Mouse (Mus musculus): ENCODE data around the gene Ddx39.

Gene Ddx39

GRCm38 (mm10) chr8:83715031-83715690 lies at the start of gene Ddx39:
Gene Ddx39, plus strand, starts transcription at chr8:83715177.
- peak; percentile 96 for DNase-seq (ENCODE audit: low spot score)

GRCm38 (mm10) chr8:83665969-83666865 lies 48.8 kb upstream of the Ddx39 start, which contains the start of gene Ptger1:
Gene Ptger1, plus strand, starts transcription at chr8:83666678.
- DNase-seq (ENCODE audit: low spot score) = peak; percentile 47

- DNase-seq (ENCODE audit: low spot score) = no peak
Observed at GRCm38 (mm10) chr8:83666866-83667234, 48.1 kb upstream of the Ddx39 start.

- no peak for DNase-seq (ENCODE audit: low spot score)
Observed at GRCm38 (mm10) chr8:83667526-83667925, 47.5 kb upstream of the Ddx39 start.

GRCm38 (mm10) chr8:83668010-83668916 lies 46.7 kb upstream of the Ddx39 start:
- DNase-seq (ENCODE audit: low spot score) = peak; percentile 23

DNA sequence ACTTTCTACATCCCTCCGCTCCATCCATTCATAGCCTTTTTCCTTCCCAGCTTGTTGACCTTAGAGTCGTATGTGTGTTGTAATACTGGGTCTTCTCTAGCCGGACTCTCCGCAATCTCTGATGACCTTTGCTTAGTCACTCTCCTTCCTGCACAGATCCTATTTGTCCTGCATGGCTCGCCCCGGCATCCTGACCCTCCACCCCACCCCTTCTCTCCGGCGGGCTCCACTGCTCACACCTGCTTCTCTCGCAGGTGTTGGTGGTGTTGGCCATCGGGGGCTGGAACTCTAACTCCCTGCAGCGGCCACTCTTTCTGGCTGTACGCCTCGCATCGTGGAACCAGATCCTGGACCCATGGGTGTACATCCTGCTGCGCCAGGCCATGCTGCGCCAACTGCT lies 46.0 kb upstream of the Ddx39 start:
- no peak for DNase-seq (ENCODE audit: low spot score)

- DNase-seq (ENCODE audit: low spot score) = no peak
Observed at GRCm38 (mm10) chr8:83672936-83673335, 42.0 kb upstream of the Ddx39 start.

DNA sequence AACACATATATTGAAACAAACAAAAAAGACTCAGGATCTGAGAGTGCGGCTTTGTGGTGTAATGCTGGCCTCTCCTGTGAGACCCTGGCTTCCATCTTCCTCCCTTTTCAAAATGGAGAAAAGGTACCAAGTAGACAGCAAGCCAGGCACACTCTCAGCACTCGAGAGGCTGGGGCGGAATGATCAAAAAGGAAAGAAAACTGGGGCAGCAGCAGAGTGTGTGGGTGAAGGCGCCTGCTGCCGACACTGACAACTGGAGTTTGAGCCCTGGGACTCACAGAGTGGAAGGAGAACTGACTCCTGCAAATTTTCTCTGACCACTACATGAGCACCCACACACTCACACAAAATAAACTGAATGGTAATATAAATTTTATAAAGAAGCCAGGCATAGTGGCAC lies 40.5 kb upstream of the Ddx39 start:
- DNase-seq (ENCODE audit: low spot score) = no peak

GRCm38 (mm10) chr8:83679866-83680265 lies 35.1 kb upstream of the Ddx39 start:
- no peak for DNase-seq (ENCODE audit: low spot score)

GRCm38 (mm10) chr8:83680603-83681002 lies 34.4 kb upstream of the Ddx39 start:
- no peak for DNase-seq (ENCODE audit: low spot score)

GRCm38 (mm10) chr8:83681099-83681498 lies 33.9 kb upstream of the Ddx39 start:
- no peak for DNase-seq (ENCODE audit: low spot score)

DNA sequence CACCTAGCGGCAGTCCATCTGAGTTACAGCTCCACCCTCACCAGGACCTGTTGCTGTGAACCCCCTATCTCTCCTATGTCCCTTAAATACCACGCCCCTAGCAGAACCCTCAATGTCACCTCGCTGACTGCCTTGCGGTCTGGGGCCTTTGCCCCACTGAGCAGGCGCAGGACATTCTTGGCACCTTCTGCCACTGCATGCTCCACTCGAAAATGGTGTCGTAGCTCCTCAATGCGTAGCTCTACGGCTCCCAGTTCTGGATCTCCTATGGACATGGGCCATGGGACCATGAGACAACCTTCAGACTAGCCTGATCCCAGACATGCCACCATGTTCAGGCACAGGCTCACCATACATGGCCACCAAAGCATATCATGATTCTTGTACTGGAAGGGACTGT lies 30.5 kb upstream of the Ddx39 start:
- DNase-seq (ENCODE audit: low spot score) = no peak

- DNase-seq (ENCODE audit: low spot score) = no peak
Observed at GRCm38 (mm10) chr8:83689264-83689663, 25.7 kb upstream of the Ddx39 start.

DNA sequence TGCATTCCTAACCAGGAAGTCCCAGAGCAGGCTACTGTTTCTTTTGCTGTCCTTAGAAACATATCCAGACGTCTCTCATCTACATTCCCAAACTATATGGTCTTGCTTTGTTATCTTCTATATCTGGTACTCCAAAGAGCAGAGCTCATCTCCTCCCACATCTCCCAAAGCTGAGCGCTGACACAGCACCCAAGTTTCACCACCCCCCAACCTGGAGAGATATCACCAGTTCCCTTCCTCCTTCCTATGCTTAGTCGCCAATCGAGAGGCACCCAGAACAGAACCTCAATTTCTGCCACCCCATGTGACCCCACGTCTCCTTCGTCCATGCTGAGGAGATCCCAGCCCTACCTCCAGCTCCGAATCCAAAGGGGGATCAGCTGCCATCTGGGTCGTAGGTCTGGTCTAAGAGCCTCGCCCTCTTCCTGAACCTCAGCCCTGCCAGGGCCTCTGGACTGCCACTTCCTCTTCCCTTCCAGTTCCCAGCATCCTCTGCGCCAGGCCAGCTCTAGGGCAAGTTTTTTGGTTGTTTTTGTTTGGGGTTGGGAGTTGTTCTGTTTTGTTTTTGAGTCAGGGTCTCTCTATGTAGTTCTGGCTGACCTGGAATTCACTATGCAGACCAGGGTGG lies 21.3 kb upstream of the Ddx39 start:
- DNase-seq (ENCODE audit: low spot score) = no peak

DNA sequence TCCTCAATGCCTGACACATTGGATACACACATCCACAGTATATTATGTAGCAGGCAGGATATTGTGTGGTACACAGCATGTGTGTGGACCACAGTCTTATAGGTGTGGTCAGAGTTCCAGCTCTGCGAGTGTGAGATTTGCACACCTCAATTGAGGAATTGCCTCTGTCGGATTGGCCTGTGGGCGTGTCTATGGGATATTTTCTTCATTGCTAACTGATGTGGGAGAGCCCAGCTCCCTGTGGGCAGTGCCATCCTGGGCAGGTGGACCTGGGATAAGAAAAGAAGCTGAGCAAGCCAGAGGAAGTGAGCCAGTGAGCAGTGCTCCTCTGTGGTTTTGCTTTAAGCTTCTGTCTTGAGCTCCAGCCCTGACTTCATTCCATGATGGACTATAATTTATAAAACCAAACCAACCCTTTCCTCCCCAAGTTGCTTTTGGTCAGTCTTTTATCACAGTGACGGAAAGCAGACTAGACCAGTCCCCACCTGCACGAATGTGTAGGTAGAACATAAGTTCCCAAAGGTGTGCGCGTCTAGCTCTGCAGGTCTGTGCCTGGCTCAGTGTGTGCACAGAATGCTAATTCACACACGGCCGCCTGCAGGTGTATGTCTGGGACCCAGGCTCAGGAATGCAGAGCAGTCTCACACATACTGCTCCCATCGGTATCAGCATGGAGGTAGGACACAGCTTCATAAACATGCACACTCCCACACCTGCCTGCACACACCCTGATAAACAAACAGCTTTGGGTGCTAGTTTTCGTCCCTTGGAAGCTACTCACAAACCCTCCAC lies 20.4 kb upstream of the Ddx39 start:
- no peak for DNase-seq (ENCODE audit: low spot score)

GRCm38 (mm10) chr8:83695351-83696106 lies 19.4 kb upstream of the Ddx39 start:
- no peak for DNase-seq (ENCODE audit: low spot score)

DNA sequence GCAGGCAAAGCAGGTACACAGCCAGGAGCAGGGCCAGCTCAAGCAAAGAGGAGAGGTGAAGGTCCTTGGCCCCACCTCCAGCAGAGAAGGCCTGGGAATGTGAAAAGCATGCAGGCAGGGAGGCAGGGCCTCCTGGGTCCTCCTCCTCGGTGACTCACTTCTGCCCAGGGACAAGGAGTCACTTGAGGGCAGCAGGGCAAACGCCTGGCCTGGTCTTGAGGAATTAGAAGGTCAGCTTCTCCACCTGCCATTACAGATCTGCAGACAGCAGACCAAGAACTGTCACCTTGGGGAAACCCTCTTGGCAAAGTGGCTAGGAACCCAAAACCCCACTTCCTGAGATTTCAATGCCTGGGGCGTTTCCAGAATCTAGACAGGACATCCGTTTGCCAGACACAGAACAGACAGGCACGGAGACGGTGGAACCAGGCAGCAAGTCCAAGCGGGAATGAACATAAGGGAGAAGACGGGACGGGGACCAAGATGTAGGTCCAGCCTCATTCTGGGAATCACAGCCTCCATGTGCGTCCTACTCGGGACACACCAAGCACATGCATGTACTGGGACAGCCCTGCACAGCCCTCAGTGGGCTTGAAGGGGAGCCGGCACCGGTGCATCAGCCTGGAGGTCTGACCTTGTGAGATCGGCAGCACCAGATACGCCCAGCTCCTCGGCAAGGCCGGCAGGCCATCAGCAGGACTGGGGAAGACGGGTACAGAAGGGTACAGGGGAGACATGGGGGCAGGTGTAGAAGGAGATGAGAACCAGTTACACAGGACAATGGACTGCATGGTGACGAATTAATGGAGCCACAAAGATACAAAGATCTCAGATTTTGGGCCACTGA lies 17.4 kb upstream of the Ddx39 start:
- DNase-seq (ENCODE audit: low spot score) = peak; percentile 47

- no peak for DNase-seq (ENCODE audit: low spot score)
Observed at GRCm38 (mm10) chr8:83698291-83698660, 16.7 kb upstream of the Ddx39 start.
